Mouse (Mus musculus): Measurements from ENCODE around the gene Slc8a3.

The Slc8a3 gene

DNA sequence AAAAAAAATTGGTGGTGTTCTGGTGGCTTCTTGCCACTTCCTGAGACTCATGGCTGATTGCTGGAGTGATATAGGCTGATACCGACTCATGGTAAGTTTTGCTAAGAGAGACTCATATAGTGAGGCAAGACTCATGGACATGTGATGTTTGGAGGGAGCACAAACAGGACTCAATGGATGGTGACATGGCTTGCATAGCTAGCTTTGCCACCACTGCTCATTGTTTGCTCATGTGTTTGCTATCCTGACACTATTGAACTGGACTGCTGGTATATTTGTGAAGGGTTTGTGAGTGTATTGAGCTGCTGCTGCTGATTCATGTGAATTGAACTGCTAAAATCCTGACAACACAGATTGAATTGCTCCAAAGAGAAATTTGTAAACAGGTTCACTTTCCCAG lies 95.8 kb downstream of the Slc8a3 start:
- DNase-seq (ENCODE audit: low read depth, low spot score): no peak

DNA sequence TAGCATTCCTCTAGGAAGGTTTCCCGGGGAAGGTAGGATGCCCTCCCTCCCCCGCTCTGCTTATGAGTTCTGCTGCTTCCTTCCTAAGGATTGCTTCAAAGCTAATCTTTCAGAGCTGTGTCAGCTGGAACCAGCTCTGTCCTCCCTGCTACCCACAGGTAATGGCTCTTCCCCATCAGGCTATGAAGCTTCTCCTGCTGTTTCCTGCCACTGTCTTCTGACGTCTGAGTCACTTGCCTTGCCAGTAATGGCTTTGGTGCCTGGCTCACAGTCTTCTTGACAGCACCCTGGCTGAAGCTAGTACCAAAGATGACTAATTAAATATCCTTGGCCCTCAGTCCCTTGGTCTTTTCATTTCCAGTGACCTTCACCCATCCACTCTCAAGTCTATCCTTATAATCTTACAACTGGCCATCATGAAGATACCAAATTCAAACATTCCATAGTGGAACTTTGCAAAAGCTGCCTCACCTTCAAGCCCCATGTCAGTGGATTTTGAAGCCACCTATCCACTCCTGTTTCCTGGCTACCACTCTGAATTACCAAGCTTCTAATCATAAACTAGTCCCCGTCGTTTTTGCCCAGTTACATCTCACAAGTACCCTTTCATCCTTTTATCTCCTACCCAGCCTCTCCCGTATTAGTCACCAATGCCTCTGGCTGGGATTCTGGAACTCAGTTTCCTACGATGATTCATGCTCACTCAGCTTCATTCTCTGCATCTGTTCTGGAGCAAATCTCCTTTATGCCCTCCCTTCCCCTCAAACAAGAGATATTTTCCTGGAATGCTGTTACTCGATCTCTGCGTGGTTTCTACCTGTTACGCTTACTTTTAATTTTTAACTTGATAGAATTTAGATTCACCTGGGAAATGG lies 97.3 kb downstream of the Slc8a3 start:
- no peak for DNase-seq (ENCODE audit: low read depth, low spot score)

DNA sequence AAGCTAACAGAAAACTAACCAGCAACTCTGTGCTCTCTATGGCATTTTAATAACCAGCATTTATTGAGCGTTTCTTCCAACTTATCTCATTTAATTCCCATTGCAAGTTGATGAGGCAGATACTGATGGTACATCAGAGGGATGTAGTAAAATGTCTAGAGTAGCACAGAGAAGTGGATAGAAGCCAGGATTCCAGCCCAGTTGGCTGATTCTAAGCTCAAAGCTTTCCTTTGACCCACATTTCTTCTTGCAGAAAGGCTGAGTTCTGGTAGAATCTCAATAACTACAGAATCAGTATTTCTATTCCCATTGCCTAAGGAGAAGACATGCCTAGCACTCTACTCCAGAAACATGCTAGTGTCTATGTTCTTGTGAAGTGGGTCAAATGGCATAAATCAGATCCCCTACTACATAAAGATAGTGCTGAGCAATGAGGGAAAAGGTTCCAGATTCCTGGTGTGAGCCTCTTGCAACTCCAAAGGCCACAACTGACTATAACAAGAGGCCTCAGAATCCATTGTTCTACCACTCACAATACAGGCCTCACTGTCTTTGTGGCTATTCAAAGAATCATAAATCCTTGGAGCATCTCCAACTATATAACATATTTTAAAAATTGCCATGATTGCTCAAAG lies 99.1 kb downstream of the Slc8a3 start:
- no peak for DNase-seq (ENCODE audit: low read depth, low spot score)

DNA sequence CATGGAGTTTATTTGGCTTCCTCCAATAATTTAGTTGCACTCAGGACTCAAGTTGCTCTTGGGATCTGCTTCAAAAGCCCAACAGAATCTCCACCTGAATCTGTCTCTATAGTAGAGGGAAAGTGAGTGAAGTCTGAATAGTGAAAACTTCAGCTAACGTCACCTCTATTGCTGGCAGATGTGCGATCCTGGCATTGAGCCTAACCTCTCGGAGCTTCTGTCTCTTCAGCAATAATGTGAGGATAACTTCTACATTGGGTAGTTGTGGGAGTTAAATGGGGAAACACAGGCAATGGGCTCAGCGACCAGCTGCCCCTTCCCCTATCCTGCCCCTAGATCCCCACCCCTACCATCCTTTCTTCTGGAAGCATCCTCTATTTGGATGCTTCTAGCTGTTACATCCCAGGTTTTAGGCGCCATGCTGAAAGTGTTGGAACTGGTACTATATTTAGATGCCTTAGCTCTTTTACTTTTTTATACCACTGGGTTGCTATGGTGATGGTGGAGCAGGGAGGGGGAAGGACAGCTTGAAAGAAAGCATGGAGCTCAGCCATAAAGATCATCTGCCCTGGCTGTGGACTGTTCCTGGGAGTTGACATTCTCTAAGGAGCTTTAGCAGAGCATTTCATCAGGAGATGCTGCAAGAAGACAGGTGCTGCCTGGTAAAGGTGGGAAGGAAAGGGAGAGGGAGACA lies 105.1 kb downstream of the Slc8a3 start:
- no peak for DNase-seq (ENCODE audit: low read depth, low spot score)

DNA sequence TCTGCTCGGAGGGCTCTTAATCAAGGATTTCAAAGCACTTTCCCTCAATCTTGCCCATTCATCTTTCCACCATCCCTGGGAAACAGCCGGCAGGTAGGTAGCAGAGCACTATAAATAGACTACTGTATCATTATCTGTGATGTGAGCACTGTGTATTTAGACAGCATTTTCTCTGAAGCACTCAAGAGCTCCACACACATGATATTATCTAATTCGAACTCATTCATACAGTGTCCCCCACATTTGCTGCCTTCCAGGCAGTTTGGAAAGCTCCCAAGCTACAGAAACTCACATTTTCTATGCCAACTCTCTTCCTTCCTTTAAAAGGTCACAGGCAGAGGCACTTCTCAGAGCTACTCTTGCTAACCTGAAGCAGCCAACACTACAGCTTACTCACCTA lies 106.4 kb downstream of the Slc8a3 start:
- no peak for DNase-seq (ENCODE audit: low read depth, low spot score)

DNA sequence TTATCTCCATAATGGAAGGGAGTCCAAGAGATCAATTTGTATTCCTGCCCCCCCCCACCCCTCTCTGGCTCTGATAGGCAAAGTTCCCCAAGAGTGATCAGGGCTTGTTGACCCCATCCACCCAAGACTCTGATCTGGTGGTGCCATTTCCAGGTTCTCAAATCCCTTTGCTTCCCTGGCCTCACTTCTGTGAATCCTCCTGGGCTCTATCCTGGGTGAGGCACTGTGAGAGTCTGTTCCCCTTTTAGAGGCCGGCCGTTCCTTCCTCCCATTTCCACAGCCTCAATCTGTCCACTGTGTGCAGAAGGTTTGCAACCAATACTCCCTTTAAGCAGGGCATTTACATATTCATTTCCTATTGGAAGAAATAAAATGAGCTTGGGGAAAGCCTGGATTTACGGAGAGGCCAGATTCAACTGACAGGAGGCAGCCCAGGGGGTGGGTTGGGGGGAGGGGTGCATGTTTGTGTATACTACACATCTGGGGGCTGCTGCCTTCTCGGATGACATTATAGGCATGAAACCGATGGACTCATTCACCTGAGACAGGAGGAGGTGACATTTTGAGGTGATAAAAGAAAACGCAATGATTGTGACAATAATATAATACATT lies 106.9 kb downstream of the Slc8a3 start:
- no peak for DNase-seq (ENCODE audit: low read depth, low spot score)

DNA sequence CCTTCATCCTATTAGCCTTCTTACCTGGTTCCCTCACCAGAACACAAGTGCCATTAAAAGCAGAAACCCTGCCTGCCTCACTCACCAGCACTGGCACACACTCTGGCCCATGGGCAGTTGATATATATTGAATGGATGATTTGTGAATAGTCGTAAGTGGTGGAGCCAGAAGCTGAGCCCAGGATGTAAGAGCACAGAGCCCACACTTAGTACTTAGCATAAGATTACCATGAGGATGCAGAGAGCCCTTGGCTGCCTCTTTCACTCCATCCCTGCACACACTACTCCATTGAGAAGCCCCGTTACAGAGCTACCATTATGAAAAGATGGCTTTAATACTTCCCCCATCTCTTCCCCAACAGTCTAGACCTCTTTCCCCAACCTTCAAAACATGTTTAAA lies 108.1 kb downstream of the Slc8a3 start:
- no peak for DNase-seq (ENCODE audit: low read depth, low spot score)

DNA sequence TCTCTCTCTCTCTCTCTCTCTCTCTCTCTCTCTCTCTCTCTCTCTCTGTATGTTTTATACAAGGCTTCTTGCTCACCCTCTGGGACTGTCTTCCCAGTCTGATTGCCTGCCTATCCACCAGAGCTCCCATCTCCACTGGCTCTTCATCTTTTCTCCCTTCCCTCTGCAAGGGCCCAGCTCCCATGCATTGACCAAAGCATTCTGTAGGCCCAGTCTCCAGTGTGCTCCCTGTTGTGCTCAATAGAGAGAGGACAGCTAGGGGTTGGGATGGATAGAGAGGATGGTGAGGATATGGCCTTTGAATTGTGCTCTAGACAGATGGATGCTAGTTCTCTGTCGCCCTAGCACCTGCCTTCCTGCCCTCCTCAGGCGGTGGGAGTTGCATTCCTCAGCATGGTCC lies 109.7 kb downstream of the Slc8a3 start:
- no peak for DNase-seq (ENCODE audit: low read depth, low spot score)

DNA sequence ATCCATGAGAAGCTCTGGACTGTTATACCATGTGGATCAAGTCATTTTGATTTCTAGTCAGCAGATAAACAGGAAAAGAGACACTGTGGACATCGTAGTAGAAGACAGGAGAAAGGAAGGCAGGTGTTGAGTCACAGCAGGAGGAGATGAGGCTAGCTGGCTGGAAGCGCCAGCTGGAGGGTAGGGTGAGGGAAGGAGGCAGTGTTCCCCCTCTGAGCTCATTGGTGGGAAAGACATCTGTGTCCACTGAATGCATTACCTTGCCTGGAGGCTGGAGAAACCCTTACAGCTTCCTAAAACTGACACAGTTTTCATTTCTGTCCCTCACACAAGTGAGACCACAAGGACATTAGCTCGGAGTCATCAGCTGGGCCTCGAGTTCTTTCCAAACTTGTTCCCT lies 113.6 kb downstream of the Slc8a3 start:
- DNase-seq (ENCODE audit: low read depth, low spot score): no peak

DNA sequence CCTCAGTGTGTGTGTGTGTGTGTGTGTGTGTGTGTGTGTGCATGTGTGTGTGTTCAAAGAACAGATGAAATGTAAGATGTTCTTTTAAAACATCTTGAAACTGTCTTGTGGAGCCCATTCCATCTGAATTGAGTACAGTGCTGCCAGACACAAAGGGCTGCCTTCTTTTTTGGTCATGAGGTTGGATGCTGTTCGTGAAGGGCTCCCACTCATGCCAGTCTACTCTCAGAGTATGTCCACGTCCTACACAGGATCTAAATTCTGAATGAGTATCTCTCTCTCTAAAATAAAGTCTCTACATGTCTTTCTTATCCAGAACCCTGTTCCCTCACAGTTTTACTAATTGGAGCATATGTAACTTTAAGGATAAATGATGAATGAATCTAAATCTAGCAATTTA lies 124.4 kb downstream of the Slc8a3 start:
- no peak for DNase-seq (ENCODE audit: low read depth, low spot score)

DNA sequence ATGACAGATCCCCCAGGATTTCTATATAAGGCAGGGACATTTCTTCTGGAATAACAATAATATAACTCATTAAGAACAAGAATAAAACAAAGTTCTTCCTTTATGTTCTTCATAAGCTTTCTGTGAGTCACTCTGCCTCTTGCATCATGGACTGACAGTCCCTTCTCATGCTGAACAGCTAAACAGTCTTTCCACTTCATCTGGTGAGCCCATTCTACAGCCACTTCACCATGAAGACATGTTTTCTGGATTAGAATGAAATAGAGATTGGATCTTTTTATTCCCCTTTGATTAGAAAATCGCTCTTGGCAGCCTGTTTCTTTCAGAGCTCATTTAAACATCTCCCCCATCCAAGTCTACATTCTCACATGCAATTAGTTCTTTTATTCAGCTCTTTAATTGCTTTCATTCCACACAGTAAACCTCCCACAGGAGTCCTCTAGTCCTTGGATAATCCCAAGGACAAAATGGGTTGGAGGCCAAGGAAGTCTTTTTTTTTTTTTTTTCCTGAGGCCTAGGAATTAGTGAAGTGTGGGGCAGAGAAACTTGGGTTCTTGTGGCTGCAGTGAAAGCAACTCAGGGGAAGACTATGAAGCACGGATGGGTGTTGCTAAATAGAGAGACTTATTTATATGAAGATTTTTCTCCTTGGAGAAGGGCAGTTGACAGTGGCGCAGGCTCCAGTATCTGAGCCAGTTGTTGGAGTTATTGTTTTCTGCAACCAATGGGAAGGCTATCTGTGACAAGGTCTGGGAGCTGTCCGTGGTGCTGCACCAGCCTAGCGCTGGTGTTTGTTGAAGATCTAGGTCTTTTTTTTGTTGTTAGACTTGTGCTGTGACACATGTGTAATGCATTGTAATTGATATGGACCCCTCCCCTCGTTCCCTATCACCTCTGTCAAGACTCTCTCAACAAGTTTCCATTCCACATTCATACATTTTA lies 127.1 kb downstream of the Slc8a3 start:
- DNase-seq (ENCODE audit: low read depth, low spot score): no peak

DNA sequence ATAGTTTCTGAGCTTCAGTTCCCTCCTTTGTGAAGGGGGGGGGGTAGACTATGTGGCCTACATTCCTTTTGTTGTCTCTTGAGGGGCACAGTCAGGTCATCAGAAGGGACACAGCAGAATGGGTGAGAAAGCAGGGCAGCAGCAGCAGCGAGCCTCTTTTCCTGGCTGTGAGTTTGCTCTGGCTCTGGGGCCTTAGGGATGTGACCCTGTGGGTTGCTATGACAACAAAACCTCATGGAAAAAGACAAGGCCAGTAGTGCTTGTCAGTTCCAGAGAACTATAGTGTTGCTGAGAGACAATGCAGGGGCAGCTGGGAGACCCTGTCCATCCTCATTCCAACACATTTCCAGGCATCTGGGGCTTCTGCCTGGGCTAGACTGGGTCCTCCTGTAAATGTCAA lies 129.8 kb downstream of the Slc8a3 start:
- DNase-seq (ENCODE audit: low read depth, low spot score): no peak

DNA sequence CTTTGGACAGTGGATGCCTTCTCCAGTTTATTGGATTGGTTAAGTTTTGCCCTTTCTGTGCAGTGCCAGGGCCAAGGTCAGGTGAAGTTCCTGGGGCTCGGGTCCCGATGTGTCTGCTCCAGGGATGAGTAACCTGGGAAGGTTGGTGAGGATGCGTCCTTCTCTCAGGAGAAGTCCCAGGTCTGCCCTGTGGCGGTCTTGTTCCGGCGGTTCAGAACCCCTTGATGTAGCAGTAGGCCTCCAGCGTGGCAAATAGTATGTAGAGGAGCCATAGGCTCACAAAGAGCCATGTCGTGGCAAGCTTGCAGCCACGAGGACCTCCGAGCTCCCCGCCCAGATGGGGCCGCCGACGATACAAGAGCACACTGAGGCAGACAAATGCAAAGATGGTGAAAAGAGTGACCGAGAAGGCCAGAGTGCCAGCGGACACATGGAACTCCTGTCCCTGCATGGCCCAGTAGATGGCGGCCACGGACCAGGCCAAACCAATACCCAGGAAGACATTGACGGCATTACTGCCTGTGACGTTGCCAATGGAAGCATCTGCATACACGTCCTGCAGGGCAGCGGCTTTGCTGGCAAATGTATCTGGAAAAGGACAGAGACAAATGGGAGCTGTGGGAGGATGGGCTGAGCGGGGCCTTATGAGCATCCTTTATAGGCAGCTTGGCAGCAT lies 133.6 kb downstream of the Slc8a3 start:
- DNase-seq (ENCODE audit: low read depth, low spot score): no peak

DNA sequence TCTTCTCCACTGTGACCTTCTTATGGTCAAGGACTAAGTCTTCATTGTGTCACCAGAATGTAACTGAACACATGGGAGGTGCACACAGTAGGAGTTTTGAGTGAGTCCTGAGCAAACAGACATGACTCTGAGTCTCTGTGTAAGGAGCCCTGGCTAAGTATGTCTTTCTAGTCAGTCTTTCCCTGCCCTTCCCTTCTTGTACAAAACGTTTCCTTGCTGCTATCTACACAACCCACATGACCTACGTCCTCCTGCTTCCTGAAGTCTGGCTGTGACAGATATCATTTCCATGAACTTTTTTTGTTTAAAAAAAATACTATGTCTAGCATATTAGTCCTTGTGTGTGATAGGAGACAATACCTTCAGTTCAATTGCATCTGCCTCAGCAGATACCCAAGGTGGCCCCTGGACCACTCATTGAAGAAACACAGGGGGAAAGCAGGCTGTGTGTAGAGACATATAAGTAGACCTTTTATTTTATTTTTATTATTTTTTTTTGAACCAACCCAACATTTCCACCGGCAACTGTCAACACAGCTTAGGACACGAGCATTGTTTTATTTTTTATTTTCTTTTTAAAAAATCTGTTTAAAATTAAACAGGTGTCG lies 135.4 kb downstream of the Slc8a3 start:
- DNase-seq (ENCODE audit: low read depth, low spot score): no peak

DNA sequence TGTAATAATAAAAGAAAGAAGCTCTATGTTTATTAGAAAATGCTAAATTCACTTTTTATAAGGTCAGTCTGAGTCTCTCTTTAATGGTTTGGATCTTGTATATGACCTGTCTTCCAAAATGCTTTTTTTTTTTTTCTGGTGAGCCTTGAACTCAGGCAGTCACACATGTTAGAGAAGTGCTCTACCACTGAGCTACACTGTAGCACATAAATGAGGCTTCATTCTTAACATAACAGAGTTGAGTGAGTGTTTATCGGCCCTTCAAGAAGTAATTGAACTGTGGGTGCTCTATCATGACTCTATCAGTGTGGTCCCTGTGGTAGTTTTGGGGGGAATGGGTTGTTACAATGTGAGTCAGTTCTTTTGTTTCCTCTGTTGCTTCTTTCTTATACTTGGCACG lies 139.0 kb downstream of the Slc8a3 start:
- no peak for DNase-seq (ENCODE audit: low read depth, low spot score)

DNA sequence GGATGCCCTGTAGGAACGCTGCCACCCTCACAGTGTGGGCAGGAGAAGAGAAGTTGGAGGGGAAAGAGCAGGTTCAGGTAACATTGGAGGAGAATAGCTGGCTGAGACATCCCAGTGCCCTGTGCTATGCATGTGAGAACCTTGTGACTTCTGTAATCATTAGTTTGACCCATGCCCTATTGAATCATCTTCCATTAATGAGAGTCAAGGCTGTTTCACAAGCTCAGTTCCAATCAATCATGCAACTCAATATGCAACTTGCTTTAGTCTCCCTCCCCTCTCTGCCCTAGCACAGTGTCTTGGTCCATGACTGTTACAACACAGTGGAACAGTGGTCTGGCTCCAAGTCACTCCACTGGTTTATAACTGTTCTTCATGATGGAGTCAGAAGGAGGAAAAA lies 143.3 kb downstream of the Slc8a3 start:
- no peak for DNase-seq (ENCODE audit: low read depth, low spot score)

DNA sequence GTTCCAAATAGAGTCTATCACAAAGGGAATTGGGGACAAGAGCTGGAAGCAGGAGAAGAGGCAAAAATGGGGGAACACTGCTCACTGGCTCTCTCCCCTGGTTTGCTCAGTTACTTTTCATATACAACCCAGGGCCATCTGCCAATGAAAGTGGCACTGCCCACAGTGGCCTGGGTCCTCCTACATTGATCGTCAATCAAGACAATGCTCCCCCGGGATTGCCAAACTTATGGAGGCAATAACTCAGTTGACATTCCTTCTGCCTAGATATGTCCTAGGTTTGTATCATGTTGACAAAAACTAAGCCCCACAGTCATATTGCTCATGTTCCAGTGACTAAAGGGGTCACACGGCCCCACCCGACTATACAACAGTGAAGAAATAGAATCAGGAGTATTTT lies 144.0 kb downstream of the Slc8a3 start:
- no peak for DNase-seq (ENCODE audit: low read depth, low spot score)

DNA sequence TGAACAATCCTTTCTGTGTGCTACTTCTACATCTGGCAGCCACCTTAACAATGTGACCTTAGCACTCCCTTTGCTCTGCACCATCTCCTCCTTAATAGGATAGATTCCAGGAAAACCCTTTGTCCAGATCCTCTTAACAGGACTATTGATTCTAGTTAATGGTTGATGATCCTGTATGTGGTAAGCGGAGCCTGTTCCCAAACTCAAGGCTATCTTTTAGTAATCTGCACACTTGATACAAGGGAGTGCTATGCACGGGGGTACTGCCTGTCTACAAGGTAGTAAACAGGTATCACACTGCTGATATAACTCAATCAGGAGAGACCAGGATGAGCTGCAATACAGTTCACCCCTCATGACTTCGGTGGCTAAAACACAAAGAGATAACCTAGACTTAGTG lies 144.6 kb downstream of the Slc8a3 start:
- no peak for DNase-seq (ENCODE audit: low read depth, low spot score)

DNA sequence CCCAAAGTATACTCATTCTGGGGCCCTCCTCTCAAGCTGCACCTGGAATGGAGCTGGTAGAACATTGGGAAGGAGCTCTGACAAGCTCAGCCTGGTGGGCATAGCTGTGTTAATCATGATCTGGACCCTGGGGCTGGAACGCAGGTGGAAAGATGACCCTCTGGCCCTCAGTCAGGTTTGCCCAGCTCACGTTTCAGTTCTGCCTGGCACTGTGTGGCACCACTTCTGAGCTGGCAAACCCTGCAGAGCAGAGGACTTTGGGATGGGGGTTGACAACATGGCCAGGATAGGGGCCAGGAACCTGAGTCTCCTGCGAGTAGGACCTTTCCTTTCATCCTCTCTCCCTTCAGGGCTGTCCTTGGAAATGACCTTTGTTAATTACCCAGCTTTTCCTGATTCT lies 146.3 kb downstream of the Slc8a3 start:
- DNase-seq (ENCODE audit: low read depth, low spot score): no peak

DNA sequence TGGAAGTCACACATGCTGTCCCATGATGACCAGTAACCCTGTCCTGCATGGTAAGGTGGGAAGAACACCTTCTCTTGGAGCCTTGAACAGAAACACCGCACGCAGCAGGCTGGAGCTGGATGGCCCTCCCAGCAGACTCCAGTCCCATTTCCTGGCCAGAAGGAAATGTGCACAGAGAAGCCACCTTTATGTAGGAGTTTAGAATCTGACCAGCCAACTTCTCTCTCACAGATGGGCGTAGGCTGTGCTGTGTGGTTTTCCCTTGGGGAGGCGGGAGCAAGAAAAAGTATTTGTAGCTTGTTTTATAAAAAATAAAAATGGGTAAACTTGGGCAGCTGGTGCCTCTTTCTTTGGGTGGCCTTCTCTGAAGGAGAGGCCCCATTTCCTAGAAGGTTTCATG lies 146.9 kb downstream of the Slc8a3 start:
- no peak for DNase-seq (ENCODE audit: low read depth, low spot score)
